Mouse (Mus musculus): ENCODE measurements at regions not wholly inside any gene's neighbourhood (a gene's known extent, or its start where the extent isn't known, plus 50 kb on each side); places are given as distances from the start of the nearest gene placed in this dataset.
A peak's percentile ranks its signal among the peaks of the same experiment; 100 is the strongest.
"Not testable (repeated sequence)": the region's sequence is repeated elsewhere in the genome, so short reads cannot be mapped to it uniquely, and the experiment has no call there.

DNA sequence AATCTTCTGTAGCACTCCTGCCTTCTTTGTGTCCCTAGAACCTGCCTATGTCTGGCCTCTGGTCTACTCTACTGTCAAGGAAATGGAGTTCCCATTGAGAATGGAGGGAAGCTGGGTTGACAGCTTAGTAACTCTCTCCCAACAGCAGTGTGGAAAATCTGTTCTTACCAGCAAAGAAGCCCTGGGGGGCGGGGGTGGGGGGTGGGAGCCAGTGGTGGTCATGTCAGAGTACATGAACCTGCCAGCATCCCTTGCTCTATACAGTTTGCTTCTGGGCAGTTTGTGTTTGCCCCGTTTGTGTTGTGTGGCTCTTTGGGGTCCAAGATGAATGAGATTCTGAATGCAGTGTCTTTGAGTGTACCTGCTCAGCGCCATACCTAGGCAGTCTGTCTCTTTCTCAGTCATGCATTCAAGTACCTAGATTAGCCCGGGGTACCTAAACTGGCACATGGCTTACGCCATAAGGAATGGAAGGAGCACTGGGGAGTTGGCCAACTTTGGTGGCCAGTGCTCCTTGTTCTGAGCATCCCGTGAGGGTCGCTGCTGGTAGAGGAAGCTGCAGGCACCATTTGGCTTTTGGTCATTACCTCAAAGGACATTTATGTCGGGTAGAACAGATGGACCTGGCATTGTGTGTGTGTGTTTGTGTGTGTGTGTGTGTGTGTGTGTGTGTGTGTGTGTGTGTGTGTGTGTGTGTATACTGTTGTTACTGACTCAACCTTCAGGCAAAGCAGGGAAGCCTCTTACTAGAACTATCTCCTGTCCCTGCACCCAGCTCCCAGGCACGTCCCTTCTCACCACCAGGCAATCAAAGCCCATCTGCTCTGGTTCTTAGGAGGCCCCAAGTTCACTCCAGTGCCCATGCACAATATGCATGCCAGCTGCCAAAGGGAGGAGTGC, 227.6 kb upstream of the 1700012A03Rik start:
- no peak for DNase-seq (ENCODE audit: low spot score in 2 of 2)
- no peak overlapping the region for H3K4me3 ChIP-seq
- H3K27ac ChIP-seq, result no peak overlapping the region
- no peak for TF ChIP-seq CTCF (conservative IDR thresholded peaks at IDR 0.05)

DNA sequence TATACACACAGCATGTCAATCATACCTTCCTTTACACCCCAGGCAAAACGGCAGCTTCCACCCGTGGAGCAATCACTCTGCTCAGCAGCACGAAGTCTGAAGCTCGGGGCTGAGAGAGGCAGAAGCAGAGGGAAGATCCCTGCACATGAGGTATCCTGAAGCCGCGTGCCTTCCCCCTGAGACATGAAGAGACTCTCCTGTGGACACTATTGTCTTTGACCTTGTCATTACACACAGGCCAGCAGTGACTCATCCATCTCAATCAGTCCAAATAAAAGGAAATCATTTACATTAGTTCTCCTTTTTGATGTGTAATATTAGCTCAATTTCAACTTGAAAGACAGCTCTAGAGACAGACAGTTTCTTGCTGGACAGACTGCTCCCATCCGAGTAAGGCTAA, 228.4 kb upstream of the 1700012A03Rik start:
- DNase-seq (ENCODE audit: low spot score in 2 of 2), result no peak
- no peak for TF ChIP-seq CTCF (conservative IDR thresholded peaks at IDR 0.05)
- Histone ChIP-seq H3K4me3 (no peak overlapping the region), H3K27ac (no peak overlapping the region)

DNA sequence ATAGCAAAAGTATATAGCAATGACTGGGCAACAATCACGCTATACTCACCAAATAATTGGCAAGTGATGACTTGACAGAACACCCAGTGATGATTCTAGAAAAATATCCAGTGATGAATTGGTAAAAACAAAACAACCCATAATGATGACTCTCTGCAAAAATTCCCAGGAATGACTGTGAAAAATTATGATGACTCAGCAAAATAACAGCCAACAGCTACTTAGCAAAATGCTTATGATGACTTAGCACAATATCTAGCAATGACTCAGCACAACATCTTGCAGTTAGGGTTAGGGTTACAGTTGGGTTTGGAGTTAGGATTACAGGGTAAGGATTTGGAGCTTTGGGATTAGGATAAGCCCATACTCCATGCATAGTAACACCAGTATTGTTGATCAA, 232.4 kb upstream of the 1700012A03Rik start:
- H3K27ac ChIP-seq, result no peak overlapping the region
- DNase-seq (ENCODE audit: low spot score in 2 of 2), result no peak

DNA sequence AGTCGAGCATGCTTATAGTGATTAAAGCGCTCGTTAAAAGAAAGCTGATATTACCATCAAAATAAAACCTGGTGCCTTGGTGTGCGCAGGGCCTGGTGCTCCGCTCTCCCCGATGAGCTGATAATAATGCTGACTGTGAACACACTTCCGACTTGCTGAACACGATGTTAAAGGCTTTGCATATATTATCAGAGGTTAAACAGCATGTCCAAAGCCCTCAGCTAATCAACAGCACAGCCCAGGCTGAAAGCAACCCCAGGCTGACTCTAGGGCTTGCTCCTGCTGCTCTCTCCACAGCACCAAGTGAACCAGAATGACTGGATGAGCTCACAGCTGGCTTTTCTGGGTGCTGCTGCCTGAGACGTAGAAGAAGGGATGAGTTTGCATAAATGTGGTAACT, 238.2 kb upstream of the 1700012A03Rik start:
- DNase-seq (ENCODE audit: low spot score in 2 of 2), result no peak
- H3K4me3 ChIP-seq, result no peak overlapping the region
- TF ChIP-seq CTCF (conservative IDR thresholded peaks at IDR 0.05), result no peak

More for the DNA sequence above, 232.4 kb upstream of the 1700012A03Rik start:
- TF ChIP-seq CTCF (conservative IDR thresholded peaks at IDR 0.05), result no peak
- H3K4me3 ChIP-seq, result no peak overlapping the region

DNA sequence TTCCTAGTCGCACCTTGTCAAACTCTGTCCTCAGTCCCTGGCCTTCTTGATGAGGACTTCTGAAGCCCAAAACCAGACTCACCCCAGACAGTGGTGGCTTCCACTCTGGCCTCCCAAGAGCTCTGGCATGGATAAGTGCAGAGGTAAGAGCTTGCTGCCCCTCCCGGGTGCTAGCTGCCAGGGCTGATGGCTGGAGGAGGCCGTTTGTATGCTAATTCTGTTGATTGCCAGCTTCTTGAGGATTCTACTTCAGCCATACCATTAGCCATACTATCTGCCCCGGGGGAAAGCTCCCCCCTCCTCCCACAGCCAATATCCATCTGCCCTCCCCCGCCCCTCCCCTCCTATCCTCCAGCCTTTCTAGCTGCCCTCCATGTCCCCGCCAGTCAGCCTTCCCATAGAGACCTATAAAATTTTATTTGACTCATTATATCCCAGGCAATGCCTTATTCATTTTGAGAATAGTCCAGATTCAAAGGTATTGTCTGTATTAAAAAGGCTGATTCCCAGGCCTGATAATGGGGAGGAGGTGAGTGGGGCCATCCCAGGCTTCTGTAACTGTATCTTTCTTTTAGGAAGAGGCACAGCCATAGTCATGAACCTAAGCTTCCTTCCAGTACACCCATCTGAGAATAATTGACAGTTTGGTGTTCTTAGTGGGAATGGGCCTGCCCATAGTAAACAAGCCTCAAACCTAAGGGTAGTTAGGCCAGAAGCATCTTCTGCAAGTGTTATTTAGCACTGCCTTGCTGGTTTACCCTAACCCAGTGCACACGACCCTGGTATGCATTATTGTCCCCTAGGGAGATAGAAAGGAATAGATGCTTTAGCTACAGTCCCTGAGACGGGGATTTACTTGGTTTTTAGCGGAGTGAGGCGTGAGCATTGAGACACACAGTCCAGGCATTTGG, 239.2 kb upstream of the 1700012A03Rik start:
- Histone ChIP-seq H3K4me3 (no peak overlapping the region), H3K27ac (no peak overlapping the region)
- no peak for TF ChIP-seq CTCF (conservative IDR thresholded peaks at IDR 0.05)
- DNase-seq (ENCODE audit: low spot score in 2 of 2), result no peak

More for the DNA sequence above, 238.2 kb upstream of the 1700012A03Rik start:
- no peak overlapping the region for H3K27ac ChIP-seq

DNA sequence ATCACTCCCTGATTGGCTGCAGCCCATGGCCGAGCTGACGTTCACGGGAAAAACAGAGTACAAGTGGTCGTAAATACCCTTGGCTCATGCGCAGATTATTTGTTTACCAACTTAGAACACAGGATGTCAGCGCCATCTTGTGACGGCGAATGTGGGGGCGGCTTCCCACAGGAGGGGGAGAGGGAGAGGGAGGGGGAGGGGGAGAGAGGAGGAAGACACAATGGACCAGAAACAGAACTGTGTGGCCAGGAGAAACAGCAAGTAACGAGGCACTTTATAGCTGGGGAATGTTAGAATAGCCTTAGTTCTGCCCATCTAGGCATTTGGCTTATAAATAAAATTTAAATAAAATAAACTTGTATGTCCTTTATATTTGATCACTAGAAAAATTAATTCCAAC, 240.7 kb upstream of the Podxl start:
- H3K27ac ChIP-seq; H3K4me3 ChIP-seq; DNase-seq (ENCODE audit: low spot score in 2 of 2): not testable (repeated sequence)

DNA sequence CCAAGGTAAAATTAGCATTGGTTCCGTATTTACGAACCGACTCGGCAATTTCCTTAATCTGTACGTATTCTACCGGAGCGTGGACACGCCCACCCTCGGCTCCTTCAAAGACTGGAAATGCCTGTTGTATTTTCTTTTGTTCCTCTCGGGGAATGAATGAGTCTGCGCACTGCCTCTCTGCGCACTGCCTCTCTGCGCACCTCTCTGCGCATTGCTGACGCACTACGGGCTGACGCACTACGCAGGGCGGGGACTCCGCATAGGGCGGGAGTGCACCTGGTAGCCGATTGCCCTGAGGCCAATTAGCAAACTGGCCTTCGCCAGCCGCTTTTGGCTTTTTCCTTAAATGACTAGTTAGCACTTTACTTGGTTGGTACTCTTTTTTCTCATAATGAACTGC, 239.4 kb upstream of the Podxl start:
- not testable (repeated sequence) for DNase-seq (ENCODE audit: low spot score in 2 of 2); H3K4me3 ChIP-seq; H3K27ac ChIP-seq

DNA sequence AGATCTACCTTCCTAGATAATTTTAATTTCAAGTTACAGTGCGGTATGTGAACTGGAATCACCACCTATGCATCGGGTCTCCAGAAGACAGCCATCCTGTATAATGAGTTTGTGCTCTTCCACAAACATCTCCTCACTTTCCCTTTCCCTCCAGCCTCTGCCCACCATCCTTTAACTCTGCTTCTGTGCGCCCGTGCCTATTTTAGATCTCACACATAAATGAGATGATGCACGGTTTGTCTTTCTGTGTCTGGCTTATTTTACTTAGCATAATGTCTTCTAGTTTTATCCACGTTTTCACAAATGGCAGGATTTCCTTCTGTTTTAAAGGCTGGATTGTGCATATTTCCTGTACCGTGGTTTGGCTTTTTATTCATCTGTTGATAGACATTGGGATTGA, 227.8 kb upstream of the Podxl start:
- H3K4me3 ChIP-seq, result no peak overlapping the region
- DNase-seq (ENCODE audit: low spot score in 2 of 2), result peak in 1 of 2 experiments; percentile 27
- TF ChIP-seq CTCF (conservative IDR thresholded peaks at IDR 0.05), result no peak
- 0 out of 2 replicates have a peak overlapping the region, but pooled peaks have one; percentile 3 for H3K27ac ChIP-seq

DNA sequence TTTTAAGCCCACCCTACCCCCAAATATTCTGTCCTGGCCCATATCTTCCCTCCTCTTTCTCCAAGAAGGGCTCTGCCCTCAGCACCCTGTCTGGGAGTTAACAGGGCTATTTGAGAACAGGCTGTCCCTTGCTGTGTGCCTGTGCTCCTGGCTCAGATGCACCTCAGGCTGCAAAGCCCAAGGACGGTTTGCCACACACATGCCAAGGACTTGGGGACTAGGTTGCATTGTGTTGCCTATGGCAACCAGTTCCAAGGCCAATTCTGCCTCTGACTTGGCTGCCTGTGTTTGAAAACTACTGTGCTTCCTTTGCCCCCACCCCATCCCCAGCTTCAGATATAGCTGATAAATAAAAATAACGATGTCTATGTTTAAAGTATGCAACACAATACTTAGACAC, 227.1 kb upstream of the Podxl start:
- 0 out of 2 replicates have a peak overlapping the region, but pooled peaks have one; percentile 1 for H3K27ac ChIP-seq
- no peak overlapping the region for H3K4me3 ChIP-seq
- TF ChIP-seq CTCF (conservative IDR thresholded peaks at IDR 0.05), result no peak
- DNase-seq (ENCODE audit: low spot score in 2 of 2), result no peak

DNA sequence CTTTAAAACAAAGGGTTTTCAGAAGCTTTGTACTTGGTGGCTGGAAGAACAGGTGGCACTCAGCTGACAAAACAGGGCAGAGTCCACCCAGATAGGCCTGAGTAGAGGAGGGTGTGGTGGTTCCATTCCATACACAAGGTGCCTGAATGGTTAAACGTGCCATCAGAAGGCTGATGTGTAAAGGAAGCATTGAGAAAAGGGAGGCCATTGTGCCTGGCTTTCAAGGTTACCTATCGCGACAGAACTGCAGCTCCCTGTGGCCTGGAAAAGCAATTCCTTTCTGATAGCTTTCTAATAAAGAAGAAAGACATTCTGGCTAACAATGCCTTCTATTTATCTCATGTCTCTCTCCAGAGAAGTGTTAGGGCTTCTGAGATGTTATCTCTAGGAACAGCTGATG, 213.1 kb upstream of the Podxl start:
- Histone ChIP-seq H3K4me3 (no peak overlapping the region), H3K27ac (no peak overlapping the region)
- no peak for DNase-seq (ENCODE audit: low spot score in 2 of 2)
- TF ChIP-seq CTCF (conservative IDR thresholded peaks at IDR 0.05), result no peak

DNA sequence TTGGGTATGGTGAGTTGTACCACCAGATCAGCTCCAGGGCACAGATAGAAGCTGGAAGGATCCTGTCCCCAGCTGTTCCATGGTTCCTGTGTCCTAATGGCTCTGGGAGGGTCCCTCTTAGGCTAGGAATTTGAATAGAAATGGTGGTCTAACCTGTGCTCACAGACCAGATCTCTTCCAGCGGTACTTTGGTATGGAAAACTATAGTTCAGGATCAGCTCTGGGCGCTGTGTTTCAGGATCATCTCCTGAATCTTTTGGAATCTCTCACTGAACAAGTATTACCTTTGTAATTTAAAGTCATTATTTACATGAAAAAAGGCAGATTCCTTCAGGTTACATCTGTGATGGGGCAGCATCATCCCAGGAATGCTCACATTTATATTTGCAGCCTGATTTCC, 208.1 kb upstream of the Podxl start:
- DNase-seq (ENCODE audit: low spot score in 2 of 2), result no peak
- Histone ChIP-seq H3K27ac (no peak overlapping the region), H3K4me3 (no peak overlapping the region)
- TF ChIP-seq CTCF (conservative IDR thresholded peaks at IDR 0.05), result no peak

DNA sequence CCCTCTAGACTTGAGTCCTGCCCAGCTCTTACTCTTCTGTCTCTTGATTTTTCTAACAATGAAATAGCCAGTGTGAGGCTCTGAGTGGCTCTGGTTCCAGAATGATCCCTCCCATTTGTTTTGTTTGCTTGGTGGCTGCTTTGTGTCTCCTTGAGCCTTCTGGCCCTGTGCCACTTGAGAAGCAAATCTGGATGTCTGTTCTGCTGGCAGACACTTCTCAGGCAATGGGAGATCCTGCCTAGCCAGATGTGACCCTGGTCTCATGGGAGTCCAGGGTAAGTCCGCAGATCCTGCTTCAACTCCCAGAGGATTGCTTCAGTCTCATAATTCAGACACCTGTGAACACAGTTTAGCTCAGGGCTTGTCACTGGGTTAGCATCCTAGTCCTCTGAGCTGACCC, 181.8 kb upstream of the Podxl start:
- Histone ChIP-seq H3K27ac (no peak overlapping the region), H3K4me3 (no peak overlapping the region)
- no peak for TF ChIP-seq CTCF (conservative IDR thresholded peaks at IDR 0.05)
- DNase-seq (ENCODE audit: low spot score in 2 of 2), result no peak

DNA sequence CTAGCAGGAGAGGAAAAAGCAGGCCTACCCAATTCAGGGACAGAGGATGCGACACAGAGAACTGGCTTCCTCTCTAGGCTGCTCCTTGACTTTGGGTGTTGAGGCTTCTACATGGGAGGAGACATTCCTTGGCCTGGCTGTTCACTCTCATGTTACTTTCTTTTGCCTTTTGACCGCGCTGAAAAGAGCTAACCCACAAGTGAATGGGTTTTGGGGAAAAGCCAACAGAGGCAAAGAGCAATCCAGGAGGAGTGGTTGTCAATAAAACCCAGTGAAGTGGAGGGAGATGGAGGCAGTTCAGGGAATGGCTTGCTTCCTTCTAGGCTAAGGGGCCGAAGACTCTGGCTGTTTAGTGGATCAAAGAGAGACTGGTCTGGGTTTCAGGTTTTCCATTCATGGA, 167.6 kb upstream of the Podxl start:
- no peak overlapping the region for H3K27ac ChIP-seq
- no peak overlapping the region for H3K4me3 ChIP-seq
- no peak for TF ChIP-seq CTCF (conservative IDR thresholded peaks at IDR 0.05)
- DNase-seq (ENCODE audit: low spot score in 2 of 2), result no peak

Measured in layer of hippocampus, adult 2 months (tissue).